Mouse (Mus musculus) left cerebral cortex, adult 6 months (tissue): ENCODE data around the gene Crlf3. TPM values are rescaled to one million over a fixed set of nuclear protein-coding genes. Genes with fewer than 3 reads are reported as not detected.

Experiments used
- long read RNA-seq, 2 experiments: library from polyadenylated mRNA; unstranded; transcript quantifications; one replicate each; pipeline ENCODE4 v2.0.0; 2019 to 2020
- polyA plus RNA-seq: library from polyadenylated mRNA; unstranded; fragments of <200 nt; fragmentation: Nextera tagmentation; gene quantifications from 2 replicates; pipeline ENCODE4 v1.2.3, GENCODE M21; 2021

Crlf3 gene
- 10.4 and 11.6 TPM in 2 replicates for polyA plus RNA-seq
- long read RNA-seq, experiment 1, transcript Crlf3-201 (8 exons, 2,396 nt), result major isoform, 71 of 98 reads
- long read RNA-seq, experiment 1, transcript Crlf3-203 (7 exons, 2,230 nt), result minor isoform, 5 of 98 reads
- long read RNA-seq, experiment 1, partial matches to known transcripts, result 4 of 98 reads
- long read RNA-seq, experiment 1, other reads (novel, unspliced or antisense), result 18 of 98 reads
- long read RNA-seq, experiment 2, transcript Crlf3-201 (8 exons, 2,396 nt), result major isoform, 10 of 18 reads
- long read RNA-seq, experiment 2, partial matches to known transcripts, result 2 of 18 reads
- long read RNA-seq, experiment 2, other reads (novel, unspliced or antisense), result 3 of 18 reads

GRCm38 (mm10) chr11:80080826-80081728 is at the start of gene Crlf3:
Crlf3 (minus strand) TSS chr11:80080991.

DNA sequence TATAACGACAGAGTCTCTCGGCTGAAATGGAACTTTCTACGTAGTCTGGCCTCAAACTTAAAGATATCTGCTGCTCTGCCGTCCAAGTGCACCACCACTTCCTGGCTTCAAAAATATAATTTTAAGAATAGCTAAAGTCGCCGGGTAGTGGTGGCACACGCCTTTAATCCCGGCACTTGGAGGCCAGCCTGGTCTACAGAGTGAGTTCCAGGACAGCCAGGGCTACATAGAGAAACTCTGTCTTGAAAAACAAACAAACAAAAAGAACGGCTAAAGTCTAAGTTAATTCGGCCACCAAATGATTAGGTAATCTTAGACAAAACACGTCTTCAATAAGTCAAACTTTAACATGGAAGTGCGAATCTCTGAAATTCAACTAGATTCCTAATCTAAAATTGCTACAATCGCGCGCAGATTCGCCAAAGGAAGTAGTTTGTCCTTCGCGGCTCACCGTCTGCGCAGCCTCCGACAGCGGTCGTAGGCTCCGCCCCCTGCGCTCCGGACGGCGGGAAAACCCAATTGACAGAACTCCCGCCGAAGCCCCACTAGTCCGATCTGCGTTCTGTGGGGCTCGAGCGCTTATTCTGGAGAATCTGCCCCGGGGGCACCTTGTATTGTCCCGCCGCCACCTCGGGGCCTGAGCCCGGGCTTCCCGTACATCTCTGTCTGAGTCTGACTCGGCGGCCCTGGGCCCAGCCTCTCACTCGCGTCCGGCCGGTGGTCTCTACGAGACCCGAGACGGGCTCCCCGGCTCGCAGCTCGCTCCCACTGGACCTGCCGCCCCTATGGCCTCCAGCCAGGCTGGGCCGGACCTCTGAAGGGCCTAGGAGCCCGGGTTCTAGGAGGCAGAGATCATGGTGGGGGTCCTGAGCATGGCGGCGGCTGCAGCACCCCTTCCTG is 8.4 kb upstream of the Crlf3 start, which contains the start of gene Atad5:
TSS of gene Atad5 (plus strand) at position 484 of the 900 bp plus-strand sequence.

Other genes starting within 250 kb of the Crlf3 start
- 4.5 and 5.7 TPM in 2 replicates for gene Utp6, start 118.6 kb downstream of the Crlf3 start, polyA plus RNA-seq
- 3.0 and 4.3 TPM in 2 replicates for gene Suz12, start 87.9 kb downstream of the Crlf3 start, polyA plus RNA-seq
- gene Atad5, start 8.4 kb upstream of the Crlf3 start, polyA plus RNA-seq, result 0.41 and 0.55 TPM in 2 replicates
- gene Tefm, start 61.2 kb upstream of the Crlf3 start, polyA plus RNA-seq, result 10.9 and 13.3 TPM in 2 replicates
- 4.5 and 5.8 TPM in 2 replicates for gene Adap2, start 73.1 kb upstream of the Crlf3 start, polyA plus RNA-seq
- 5.3 and 6.0 TPM in 2 replicates for gene Rnf135, start 102.9 kb upstream of the Crlf3 start, polyA plus RNA-seq
- 52.2 and 64.3 TPM in 2 replicates for gene Rhot1, start 128.0 kb upstream of the Crlf3 start, polyA plus RNA-seq
- gene Rhbdl3, start 219.9 kb upstream of the Crlf3 start, polyA plus RNA-seq, result 1.1 and 4.2 TPM in 2 replicates